Mouse (Mus musculus): ENCODE measurements around the gene Myl4. TPM values are rescaled to one million over a fixed set of nuclear protein-coding genes. Genes with fewer than 3 reads are reported as not detected.

Myl4 gene
- polyA plus RNA-seq, 1 experiment from 2014 or later: 3.4 TPM

- Histone ChIP-seq H3K36me3 (ENCODE audit: control insufficient read depth, insufficient read depth, low read length) (no peaks in the 10 kb centered on the region), H3K4me3 (ENCODE audit: low read depth, low read length) (no peak overlapping the region), H3K9ac (ENCODE audit: low read depth, low read length) (no peak overlapping the region), H3K9me3 (ENCODE audit: control insufficient read depth, low read length) (no peaks in the 10 kb centered on the region), H3K27ac (ENCODE audit: low read depth, low read length) (no peak overlapping the region), H3K27me3 (ENCODE audit: control insufficient read depth, insufficient read depth, low read length) (no peaks in the 10 kb centered on the region), H3K4me1 (replicated peaks; ENCODE audit: control insufficient read depth, insufficient read depth, low read length) (peaks cover 2% of the 10 kb centered on the region; the same call in 1 of the 2 replicates), H3K4me2 (replicated peaks; ENCODE audit: low read depth, low read length) (no peak overlapping the region)
- ATAC-seq (ENCODE audit: low FRiP score) (no peak), DNase-seq (ENCODE audit: low spot score) (no peak)
- 80% methylated on average over 5 of the region's 5 CpGs for WGBS
These were observed 65.7 kb downstream of the Myl4 start for GRCm38 (mm10) chr11:104616182-104616581.

DNA sequence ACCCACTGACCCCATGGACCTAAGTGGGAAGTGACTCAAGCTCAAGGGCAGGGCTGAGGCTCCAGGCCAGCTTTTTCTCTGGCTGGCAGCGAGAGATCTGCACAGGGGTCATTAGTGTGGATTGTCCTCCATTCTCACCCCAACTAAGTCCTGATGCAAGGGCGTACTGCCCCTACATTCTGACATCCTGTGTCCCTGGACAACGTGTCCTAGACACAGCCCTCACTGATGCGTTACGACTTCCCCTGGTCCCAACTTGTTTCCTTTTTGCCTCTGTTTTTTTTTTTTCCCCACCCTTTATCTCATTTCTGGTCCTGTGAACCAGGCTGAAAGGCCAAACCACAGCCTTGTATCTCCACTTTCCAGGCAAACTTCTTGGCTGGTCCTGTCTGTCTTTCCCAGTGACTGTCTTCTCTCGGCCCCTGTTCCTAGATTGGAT is 68.2 kb downstream of the Myl4 start:
- H3K27ac ChIP-seq (ENCODE audit: low read depth, low read length): no peak overlapping the region
- no peaks in the 10 kb centered on the region for H3K27me3 ChIP-seq (ENCODE audit: control insufficient read depth, insufficient read depth, low read length)
- H3K36me3 ChIP-seq (ENCODE audit: control insufficient read depth, insufficient read depth, low read length): no peaks in the 10 kb centered on the region
- H3K4me3 ChIP-seq (ENCODE audit: low read depth, low read length): no peak overlapping the region
- no peak for ATAC-seq (ENCODE audit: low FRiP score)
- H3K9ac ChIP-seq (ENCODE audit: low read depth, low read length): no peak overlapping the region
- H3K4me1 ChIP-seq (replicated peaks; ENCODE audit: control insufficient read depth, insufficient read depth, low read length): peaks cover 2% of the 10 kb centered on the region; the same call in 1 of the 2 replicates
- DNase-seq (ENCODE audit: low spot score): no peak
- H3K4me2 ChIP-seq (replicated peaks; ENCODE audit: low read depth, low read length): no peak overlapping the region
- WGBS: 63% methylated on average over 6 of the region's 6 CpGs
- no peaks in the 10 kb centered on the region for H3K9me3 ChIP-seq (ENCODE audit: control insufficient read depth, low read length)

DNA sequence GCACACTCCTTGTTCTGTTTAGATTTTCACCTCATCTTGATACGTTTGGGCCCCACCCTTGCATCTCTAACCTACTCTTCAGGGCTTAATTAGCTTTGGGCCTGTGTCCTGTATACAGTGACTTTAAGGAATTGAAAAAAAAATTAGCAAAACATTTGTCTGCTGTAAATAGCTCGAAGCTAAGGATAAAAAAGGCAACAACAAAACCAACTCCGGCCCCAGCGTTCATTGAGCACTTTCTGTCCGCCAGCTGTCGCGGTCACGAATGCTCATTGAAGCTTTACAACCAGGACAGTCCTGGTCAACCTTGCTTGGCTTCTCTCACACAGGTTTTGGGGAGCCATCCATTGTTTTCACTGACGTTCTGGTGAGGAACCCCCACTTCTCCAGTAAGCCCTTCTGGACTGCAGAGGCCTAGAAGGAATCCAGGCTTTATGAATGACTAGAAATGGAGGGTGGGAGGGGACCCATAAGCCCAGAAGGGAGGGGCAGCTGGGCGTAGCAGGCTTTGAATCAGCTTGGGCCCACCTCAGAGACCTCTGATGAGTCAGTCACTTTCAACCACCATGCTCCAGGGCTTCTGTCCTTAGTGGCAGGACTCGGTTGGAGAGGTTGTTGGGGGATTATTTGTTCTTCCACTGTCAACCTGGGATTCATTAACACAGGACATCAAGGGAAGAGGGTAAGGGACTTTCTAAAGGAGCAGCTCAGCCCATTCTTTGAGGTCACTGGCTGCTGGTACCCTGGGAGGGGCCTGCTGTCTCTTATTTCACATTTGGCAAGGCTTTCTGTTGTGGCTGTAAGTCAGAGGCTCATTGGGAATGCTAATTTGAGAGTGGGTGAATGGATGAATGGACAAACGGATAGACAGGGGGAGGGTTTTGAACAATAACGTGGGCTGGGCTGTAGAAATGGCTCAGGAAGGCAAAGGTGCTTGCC is 68.9 kb downstream of the Myl4 start:
- H3K4me1 ChIP-seq (replicated peaks; ENCODE audit: control insufficient read depth, insufficient read depth, low read length): peaks cover 2% of the 10 kb centered on the region; the same call in 1 of the 2 replicates
- no peaks in the 10 kb centered on the region for H3K9me3 ChIP-seq (ENCODE audit: control insufficient read depth, low read length)
- H3K9ac ChIP-seq (ENCODE audit: low read depth, low read length): no peak overlapping the region
- DNase-seq (ENCODE audit: low spot score) (peak; percentile 47), ATAC-seq (ENCODE audit: low FRiP score) (peak; percentile 76)
- WGBS: 45% methylated on average over 13 of the region's 13 CpGs
- H3K36me3 ChIP-seq (ENCODE audit: control insufficient read depth, insufficient read depth, low read length): no peaks in the 10 kb centered on the region
- H3K4me3 ChIP-seq (ENCODE audit: low read depth, low read length): no peak overlapping the region
- no peaks in the 10 kb centered on the region for H3K27me3 ChIP-seq (ENCODE audit: control insufficient read depth, insufficient read depth, low read length)
- no peak overlapping the region for H3K4me2 ChIP-seq (replicated peaks; ENCODE audit: low read depth, low read length)
- H3K27ac ChIP-seq (ENCODE audit: low read depth, low read length): no peak overlapping the region

DNA sequence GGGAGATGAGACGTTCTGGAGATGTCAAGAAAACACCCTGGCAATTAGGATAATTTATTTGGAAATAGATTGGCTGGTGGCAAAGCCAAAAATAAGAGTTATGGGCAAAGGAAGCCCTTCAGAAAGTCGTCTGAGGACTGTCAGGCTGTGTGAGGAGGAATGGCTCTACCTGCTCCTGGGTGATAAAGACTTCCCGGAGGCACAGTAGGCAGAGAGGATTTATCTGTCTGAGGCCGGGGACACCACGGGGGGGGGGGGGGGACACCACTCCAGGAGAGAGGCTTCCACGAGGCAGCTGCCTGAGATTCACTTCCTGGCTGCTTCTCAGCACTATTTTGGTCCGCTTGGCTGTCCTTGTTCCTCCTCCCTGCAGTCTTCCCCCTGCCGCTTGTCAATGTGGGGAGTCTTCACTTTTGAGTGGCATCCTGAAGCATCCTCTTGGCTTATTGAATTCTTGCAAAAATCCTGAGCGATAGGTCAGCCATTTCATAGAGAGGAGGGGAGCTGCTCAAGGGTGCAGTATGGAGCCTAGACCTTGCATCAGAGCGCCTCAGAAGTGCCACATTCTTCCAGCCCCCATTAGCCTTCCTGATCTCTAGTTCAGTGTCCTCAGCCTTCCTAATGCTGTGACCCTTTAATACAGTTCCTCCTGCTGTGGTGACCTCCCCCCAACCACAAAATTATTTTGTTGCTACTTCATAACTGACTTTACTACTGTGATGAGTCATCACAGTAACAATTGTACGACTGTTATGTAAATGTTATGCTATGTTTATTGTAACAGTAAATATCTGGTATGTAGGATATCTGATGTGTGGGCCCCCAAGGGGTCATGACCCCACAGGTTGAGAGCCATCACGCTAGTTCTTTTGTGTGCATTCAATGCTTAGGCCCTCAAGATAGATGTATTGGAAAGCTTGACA is 71.8 kb downstream of the Myl4 start:
- H3K9ac ChIP-seq (ENCODE audit: low read depth, low read length): no peak overlapping the region
- no peaks in the 10 kb centered on the region for H3K27me3 ChIP-seq (ENCODE audit: control insufficient read depth, insufficient read depth, low read length)
- no peak for ATAC-seq (ENCODE audit: low FRiP score)
- WGBS: 51% methylated on average over 10 of the region's 12 CpGs
- no peak overlapping the region for H3K4me3 ChIP-seq (ENCODE audit: low read depth, low read length)
- peaks cover 2% of the 10 kb centered on the region; the same call in 1 of the 2 replicates for H3K4me1 ChIP-seq (replicated peaks; ENCODE audit: control insufficient read depth, insufficient read depth, low read length)
- no peak overlapping the region for H3K27ac ChIP-seq (ENCODE audit: low read depth, low read length)
- no peaks in the 10 kb centered on the region for H3K36me3 ChIP-seq (ENCODE audit: control insufficient read depth, insufficient read depth, low read length)
- no peak overlapping the region for H3K4me2 ChIP-seq (replicated peaks; ENCODE audit: low read depth, low read length)
- no peaks in the 10 kb centered on the region for H3K9me3 ChIP-seq (ENCODE audit: control insufficient read depth, low read length)
- no peak for DNase-seq (ENCODE audit: low spot score)

DNA sequence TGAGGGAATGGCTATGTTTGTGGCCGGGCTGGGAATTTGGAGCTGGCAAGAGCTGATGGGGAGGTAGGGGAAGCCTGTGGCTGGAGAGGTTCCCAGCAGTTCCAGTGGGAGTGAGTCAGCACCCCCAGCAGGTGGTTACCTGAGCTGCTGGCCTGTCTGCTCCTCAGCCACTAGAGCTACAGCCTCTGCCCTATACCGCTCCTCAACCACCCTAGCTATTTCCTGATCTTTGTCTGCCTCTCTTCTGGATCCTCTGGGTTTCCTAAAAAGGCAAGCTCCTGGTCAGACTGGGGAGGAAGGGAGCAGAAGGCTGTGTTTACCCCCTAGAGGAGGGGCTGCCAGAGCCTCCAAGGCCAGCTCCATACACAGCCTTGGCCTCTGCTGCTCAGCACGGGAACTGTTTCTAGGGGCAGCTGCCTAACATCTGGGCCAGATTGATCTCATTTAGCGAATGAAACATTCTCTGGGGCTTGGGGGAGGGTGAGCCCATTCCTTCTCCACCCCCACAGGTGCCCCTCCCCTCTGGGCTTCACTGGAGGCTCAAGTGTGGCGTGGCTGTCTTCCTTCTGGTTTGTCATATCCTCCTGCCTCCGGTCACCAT is 74.4 kb downstream of the Myl4 start:
- no peaks in the 10 kb centered on the region for H3K27me3 ChIP-seq (ENCODE audit: control insufficient read depth, insufficient read depth, low read length)
- no peak overlapping the region for H3K27ac ChIP-seq (ENCODE audit: low read depth, low read length)
- H3K36me3 ChIP-seq (ENCODE audit: control insufficient read depth, insufficient read depth, low read length): no peaks in the 10 kb centered on the region
- ATAC-seq (ENCODE audit: low FRiP score): no peak
- WGBS: 47% methylated on average over 6 of the region's 6 CpGs
- no peak overlapping the region for H3K4me3 ChIP-seq (ENCODE audit: low read depth, low read length)
- no peaks in the 10 kb centered on the region for H3K9me3 ChIP-seq (ENCODE audit: control insufficient read depth, low read length)
- H3K4me1 ChIP-seq (replicated peaks; ENCODE audit: control insufficient read depth, insufficient read depth, low read length): no peaks in the 10 kb centered on the region
- no peak overlapping the region for H3K4me2 ChIP-seq (replicated peaks; ENCODE audit: low read depth, low read length)
- H3K9ac ChIP-seq (ENCODE audit: low read depth, low read length): no peak overlapping the region
- DNase-seq (ENCODE audit: low spot score): peak; percentile 29

- peak; percentile 36 for DNase-seq (ENCODE audit: low spot score)
These were observed 75.3 kb downstream of the Myl4 start for GRCm38 (mm10) chr11:104625453-104626402.

DNA sequence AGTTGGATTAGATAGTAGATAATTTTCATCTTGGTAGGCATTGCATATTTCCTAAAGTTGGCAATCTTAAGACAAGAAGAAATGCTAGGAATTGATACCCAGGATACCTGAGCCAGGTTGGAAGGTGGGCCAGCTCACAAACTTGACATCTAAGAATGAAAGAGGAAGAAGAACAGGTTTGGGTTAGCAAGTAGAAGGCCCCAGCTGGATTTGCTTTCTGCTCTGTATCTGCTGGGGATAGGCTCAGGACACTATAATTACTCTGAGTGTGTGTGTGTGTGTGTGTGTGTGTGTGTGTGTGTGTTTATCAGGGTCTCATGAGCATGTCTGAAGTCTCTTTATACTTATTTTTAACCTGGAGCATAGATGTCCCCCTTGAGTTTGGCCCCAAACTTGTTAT is 76.2 kb downstream of the Myl4 start:
- Histone ChIP-seq H3K9me3 (ENCODE audit: control insufficient read depth, low read length) (no peaks in the 10 kb centered on the region), H3K27me3 (ENCODE audit: control insufficient read depth, insufficient read depth, low read length) (no peaks in the 10 kb centered on the region), H3K36me3 (ENCODE audit: control insufficient read depth, insufficient read depth, low read length) (no peaks in the 10 kb centered on the region), H3K27ac (ENCODE audit: low read depth, low read length) (no peak overlapping the region), H3K4me3 (ENCODE audit: low read depth, low read length) (no peak overlapping the region), H3K4me1 (replicated peaks; ENCODE audit: control insufficient read depth, insufficient read depth, low read length) (no peaks in the 10 kb centered on the region), H3K9ac (ENCODE audit: low read depth, low read length) (no peak overlapping the region), H3K4me2 (replicated peaks; ENCODE audit: low read depth, low read length) (no peak overlapping the region)
- ATAC-seq (ENCODE audit: low FRiP score) (no peak), DNase-seq (ENCODE audit: low spot score) (no peak)

More at GRCm38 (mm10) chr11:104625453-104626402, 75.3 kb downstream of the Myl4 start:
- no peak overlapping the region for H3K9ac ChIP-seq (ENCODE audit: low read depth, low read length)
- no peaks in the 10 kb centered on the region for H3K9me3 ChIP-seq (ENCODE audit: control insufficient read depth, low read length)
- H3K27ac ChIP-seq (ENCODE audit: low read depth, low read length): no peak overlapping the region
- no peaks in the 10 kb centered on the region for H3K27me3 ChIP-seq (ENCODE audit: control insufficient read depth, insufficient read depth, low read length)
- H3K4me1 ChIP-seq (replicated peaks; ENCODE audit: control insufficient read depth, insufficient read depth, low read length): no peaks in the 10 kb centered on the region
- no peaks in the 10 kb centered on the region for H3K36me3 ChIP-seq (ENCODE audit: control insufficient read depth, insufficient read depth, low read length)
- WGBS: 36% methylated on average over 12 of the region's 12 CpGs
- no peak for ATAC-seq (ENCODE audit: low FRiP score)
- no peak overlapping the region for H3K4me2 ChIP-seq (replicated peaks; ENCODE audit: low read depth, low read length)
- H3K4me3 ChIP-seq (ENCODE audit: low read depth, low read length): no peak overlapping the region

Measured in hindbrain, embryonic 11.5 days (tissue).